Mouse (Mus musculus): ENCODE data around the gene Wdr77. TPM values are rescaled to one million over a fixed set of nuclear protein-coding genes. Genes with fewer than 3 reads are reported as not detected.
"Not testable (repeated sequence)": the region's sequence is repeated elsewhere in the genome, so short reads cannot be mapped to it uniquely, and the experiment has no call there.

Wdr77 gene
- total RNA-seq, 2 experiments from 2014 or later = 62.8 to 66.1 TPM

DNA sequence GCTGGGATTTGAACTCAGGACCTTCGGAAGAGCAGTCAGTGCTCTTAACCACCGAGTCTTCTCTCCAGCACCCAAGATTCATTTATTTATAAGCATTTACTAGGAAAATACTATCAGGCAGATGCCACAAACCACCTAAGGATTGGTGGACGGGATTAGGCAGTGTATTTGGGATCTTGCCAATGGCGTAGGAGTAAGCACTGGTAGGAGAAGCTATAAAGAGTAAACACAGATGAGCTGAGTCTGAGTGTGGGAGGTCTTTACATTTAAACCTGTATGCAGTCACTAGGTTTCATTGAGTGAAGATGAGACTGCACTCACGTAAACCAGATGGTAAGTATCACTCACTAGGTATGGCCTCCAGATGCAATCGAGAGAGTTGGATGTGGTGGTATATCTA lies 25.2 kb upstream of the Wdr77 start:
- DNase-seq (ENCODE audit: extremely low spot score in 1 of 2, low spot score in 2 of 2) = no peak
- intact Hi-C loops (cut with DNase I) = no loop called here

DNA sequence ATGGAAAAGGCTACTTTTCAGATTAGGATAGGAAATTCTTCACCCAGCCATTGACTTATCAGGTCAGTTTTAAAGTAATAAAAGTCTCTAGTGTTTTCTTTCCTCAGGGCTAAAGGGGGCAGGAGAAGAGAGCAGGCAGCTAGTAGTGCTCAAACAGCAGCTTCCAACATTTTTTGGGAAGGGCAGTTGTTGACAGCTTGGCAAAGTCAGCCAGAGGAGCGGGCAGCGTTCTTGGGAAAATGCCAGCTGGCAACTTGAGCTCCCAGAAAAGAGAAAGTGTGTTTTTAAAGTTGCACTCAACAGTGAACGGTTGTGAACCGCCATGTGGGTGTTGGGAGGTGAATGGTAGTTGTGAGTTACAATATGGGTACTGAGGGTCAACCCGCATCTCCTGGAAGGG lies 24.1 kb upstream of the Wdr77 start:
- intact Hi-C loops (cut with DNase I) = no loop called here
- DNase-seq (ENCODE audit: extremely low spot score in 1 of 2, low spot score in 2 of 2) = peak; percentile 27 to 59

DNA sequence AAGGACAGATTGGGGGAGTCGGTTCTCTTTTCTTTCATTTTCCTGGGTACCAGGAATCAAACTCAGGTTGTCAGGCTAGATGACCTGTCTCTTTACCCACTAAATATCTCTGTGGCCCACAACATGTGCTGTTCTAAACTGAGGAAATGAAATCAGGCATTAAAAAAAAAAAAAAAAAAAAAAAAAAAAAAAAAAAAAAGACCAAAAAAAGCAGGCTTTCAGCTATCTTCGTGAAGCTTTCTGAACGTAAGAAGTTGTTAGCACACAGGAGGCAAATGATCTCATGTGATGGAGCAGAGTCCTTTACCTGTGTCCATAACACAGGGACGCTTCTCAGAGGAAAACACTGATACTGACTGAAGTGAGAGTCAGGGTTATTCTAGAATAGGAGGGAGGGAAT lies 23.1 kb upstream of the Wdr77 start:
- intact Hi-C loops (cut with DNase I) = no loop called here

DNA sequence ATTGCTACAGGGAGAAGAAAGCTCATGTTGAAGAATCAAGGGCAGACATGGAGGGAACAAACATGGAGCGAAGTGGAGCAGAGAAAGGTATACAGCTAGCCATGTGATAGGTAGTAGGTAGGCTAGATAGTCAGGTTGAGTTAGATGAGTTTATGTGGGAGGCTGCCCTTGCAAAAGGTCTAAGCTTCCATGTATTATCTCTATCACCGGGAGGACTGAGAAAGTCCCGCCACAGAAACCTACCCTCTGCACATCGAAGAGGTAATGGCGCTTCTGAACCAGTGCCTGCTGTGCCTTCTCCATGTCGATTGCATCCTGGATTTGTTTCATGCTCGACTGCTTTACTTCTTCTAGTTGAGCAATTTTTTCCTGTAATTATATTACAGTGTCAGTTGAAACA lies 7.8 kb upstream of the Wdr77 start:
- intact Hi-C loops (cut with DNase I) = no loop called here
- no peak for DNase-seq (ENCODE audit: extremely low spot score in 1 of 2, low spot score in 2 of 2)

More for the DNA sequence above, 23.1 kb upstream of the Wdr77 start:
- DNase-seq (ENCODE audit: extremely low spot score in 1 of 2, low spot score in 2 of 2) = no peak

DNA sequence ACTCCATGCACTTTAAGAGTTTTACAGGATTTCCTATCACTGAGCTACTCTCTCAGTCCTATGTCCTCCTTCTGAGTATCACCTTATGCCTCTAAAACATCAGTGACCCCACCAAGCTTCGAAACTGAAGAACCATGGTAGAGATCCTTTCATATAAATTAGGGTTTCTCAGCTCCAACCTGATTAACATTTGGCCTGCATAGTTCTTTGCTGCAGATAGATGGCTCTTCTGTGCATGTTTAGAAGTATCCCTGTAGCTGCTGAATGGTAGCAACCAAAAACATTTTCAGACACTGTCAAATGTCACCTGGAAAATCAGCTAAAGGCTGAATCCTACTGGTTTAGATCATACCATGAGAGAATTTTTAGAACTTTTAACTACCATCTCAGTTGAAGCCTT lies 1.9 kb upstream of the Wdr77 start:
- intact Hi-C loops (cut with DNase I) = loop anchor here (5.0 kb wide), 1 partner anchor 270 kb away; the partner anchor contains the start of gene Ddx20
- DNase-seq (ENCODE audit: extremely low spot score in 1 of 2, low spot score in 2 of 2) = no peak

DNA sequence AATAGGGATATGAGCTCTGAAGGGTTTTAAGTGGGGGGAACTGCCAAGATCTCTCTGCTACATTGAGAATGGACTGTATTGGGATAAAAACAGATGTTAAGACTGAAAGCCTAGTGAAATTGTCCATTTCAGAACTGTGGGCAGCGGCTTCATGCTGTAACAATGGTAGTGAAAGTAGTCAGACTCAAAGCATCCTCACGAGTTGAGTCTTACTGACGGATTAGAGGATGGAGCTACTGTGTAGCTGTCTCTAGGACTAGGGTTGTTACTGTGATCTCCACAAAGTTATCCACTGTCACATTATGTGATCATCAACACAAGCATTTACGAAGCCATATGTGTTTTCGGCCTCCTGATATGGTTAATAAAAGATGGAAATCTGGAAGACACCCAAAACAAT lies 965 bp upstream of the Wdr77 start:
- no peak for DNase-seq (ENCODE audit: extremely low spot score in 1 of 2, low spot score in 2 of 2)
- intact Hi-C loops (cut with DNase I) = loop anchor here (5.0 kb wide), 1 partner anchor 271 kb away; the partner anchor contains the start of gene Ddx20

DNA sequence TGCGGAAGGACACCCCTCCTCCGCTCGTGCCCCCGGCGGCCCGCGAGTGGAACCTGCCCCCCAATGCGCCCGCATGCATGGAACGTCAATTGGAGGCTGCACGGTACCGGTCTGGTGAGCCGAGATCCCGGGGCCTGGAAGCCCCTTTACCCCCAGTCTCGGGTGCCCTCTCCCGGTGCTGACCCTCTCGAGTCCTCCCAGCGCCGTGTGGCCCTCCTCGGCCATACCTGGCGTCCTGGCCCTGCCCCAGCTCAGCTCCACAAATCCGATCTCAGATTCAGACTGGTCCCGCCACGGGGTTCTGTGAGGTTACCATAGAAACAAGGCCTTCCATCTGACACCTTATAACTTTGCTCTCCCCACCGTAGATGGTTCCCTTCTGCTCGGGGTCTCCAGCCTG lies 416 bp downstream of the Wdr77 start:
- intact Hi-C loops (cut with DNase I) = loop anchor here (5.0 kb wide), 1 partner anchor 272 kb away; the partner anchor contains the start of gene Ddx20
- DNase-seq (ENCODE audit: extremely low spot score in 1 of 2, low spot score in 2 of 2) = peak in 1 of 2 experiments; percentile 68

DNA sequence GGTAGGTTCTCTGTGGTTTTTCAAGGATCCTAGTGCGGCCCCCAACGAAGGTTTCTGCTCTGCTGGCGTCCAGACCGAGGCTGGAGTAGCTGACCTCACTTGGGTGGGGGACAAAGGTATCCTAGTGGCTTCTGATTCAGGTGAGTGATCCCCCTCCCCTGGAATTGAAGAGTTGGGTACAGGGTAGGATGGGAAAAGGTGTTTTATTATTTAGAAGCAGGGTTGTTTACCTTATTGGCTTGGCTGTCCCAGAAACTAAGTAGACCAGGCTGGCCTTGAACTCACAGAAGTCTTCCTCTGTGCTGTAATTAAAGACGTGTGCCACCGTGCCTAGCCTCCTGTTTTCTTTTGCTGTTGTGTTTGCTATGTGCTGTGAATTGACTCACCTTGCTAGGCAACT lies 830 bp downstream of the Wdr77 start, which contains the start of gene Atp5f1:
TSS of gene Atp5f1 (minus strand) at position 101 of the 400 bp plus-strand sequence.
- DNase-seq (ENCODE audit: extremely low spot score in 1 of 2, low spot score in 2 of 2) = no peak
- intact Hi-C loops (cut with DNase I) = loop anchor here (5.0 kb wide), 1 partner anchor 273 kb away; the partner anchor contains the start of gene Ddx20

DNA sequence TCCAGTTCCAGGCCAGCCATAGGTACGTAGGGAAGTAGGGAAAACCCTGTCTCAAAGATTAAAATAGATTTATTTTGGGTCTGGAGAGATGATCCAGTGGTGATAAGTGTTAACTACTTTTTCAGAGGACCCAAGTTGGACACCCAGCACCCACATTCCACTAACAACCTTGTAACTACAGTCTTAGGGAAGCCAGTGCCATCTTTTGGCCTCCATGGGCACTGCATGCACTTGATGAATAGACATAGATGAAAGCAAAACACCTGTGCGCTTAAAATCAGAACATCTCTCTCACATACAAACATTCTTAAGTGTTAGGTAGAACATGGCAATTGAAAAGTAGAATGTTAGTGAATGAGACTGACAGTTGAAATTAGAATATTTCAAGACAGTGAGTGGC lies 1.5 kb downstream of the Wdr77 start:
- no peak for DNase-seq (ENCODE audit: extremely low spot score in 1 of 2, low spot score in 2 of 2)
- intact Hi-C loops (cut with DNase I) = no loop called here

DNA sequence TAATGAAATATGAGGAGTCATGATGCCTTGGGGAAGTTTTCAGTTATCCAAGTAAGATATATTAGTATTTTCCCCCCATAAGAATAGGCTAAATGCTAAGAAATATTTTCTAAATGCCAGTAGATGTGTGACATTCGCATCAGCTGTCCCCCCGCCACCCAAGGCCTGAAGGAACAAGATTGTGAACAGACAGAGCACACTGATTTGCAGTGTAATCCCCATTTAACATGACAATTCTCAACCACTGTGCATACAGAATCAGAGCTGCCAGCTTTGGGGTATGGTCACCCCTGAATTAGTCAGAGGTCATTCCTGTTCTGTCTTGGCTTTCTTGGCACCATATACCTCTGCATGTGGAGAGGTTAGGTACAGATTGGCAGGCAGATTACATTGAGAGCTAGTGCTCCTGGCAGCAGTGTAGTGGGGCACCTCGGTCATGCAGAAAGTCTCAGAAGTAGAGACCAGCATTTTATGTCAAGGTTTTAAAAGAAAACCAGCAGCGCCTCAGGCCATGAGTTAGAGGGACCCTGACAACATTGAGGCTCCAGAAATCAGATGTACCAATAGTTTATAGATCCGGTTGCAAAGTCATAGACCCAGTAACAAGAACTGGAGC lies 12.8 kb downstream of the Wdr77 start:
- intact Hi-C loops (cut with DNase I) = no loop called here
- DNase-seq (ENCODE audit: extremely low spot score in 1 of 2, low spot score in 2 of 2) = no peak

DNA sequence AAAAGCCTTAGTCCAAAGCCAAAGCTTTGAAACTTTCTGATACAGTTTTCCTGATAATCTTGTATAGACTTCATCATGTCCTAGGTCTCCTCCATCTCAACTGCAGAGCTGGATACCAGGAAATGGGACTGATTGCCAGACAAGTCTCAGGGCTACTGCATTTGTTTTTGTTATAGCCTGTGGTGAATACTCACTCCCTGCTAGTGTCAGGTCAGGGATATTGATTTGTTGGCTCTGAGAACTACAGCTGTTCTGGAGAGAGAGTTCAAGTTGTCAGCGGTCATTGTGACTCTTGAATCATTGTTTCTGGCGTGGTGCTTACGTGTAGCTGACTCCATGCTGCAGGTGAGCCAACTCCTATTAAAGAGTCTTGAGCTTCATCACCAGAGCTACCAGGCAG lies 14.2 kb downstream of the Wdr77 start, which contains the start of gene Ovgp1:
TSS of gene Ovgp1 (plus strand) at position 301 of the 400 bp plus-strand sequence.
- no peak for DNase-seq (ENCODE audit: extremely low spot score in 1 of 2, low spot score in 2 of 2)
- intact Hi-C loops (cut with DNase I) = no loop called here

DNA sequence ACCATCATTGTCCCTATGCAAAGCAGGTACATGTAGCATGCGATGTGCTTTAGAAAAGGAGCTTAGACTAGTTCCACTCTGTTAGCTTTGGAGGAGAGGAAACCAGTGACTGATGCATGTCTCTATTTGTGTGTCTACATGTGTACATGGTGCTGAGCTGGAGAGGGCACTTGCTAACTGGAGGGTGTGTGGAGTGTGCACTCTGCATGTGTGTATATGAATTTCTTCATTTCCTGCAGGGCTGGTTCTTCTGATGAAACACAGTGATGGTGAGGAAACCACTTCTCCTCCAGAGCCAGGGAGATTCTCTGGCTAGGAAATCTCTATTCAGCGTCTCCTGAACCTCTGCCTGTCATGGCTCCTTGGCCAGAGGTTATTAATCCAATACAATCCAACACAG lies 15.0 kb downstream of the Wdr77 start:
- intact Hi-C loops (cut with DNase I) = no loop called here
- DNase-seq (ENCODE audit: extremely low spot score in 1 of 2, low spot score in 2 of 2) = no peak

DNA sequence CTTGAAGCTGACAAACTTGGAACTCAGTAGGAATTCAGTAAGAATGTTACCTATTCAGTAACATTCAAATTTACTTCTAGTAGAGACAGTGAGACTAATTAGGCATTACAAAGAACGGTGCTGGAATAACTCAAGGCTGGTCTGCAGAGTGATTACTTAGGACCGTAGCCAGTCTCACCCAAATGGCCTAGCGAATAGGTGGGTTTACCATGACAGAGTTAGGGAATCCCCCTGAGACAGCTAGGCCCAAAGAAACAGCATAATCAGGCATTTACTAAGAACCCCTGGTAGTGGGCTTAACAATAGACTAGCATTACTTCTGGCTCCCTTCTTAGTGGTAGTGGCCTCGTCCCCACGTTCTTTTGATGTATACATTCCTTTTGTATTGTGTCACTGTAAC lies 30.4 kb downstream of the Wdr77 start:
- intact Hi-C loops (cut with DNase I) = loop anchor here (5.0 to 10.0 kb wide), 2 partner anchors 458 to 885 kb away; no protein-coding TSS in a partner anchor
- DNase-seq (ENCODE audit: extremely low spot score in 1 of 2, low spot score in 2 of 2) = not testable (repeated sequence)

DNA sequence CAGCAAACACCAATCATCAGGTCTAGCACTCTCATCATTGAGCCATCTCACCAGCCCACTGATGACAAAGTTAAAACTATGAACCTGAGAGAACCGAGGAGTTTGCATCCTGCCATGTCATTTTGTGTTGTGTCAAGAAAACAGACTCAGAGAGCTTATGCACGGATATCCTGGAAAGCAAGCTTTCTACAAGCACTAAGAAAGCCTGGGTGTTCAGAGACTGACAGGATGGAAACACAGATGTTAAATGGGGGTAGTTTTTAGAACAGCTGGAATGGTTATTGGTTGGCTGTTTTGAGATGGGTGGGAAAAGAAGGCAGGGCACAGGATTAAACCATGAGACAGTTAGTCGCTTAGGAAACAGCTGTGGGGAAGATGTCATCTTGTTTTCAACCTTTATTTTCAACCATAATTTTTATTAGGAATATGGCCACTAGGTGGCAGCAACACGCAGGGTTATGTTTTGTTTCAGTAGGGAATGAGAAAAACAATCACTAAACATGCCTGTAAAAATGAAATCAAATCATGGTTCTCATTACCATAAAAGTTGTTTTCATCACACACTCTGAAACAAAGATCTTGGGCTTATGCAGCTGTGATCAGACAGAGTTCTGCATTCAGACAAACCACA lies 32.6 kb downstream of the Wdr77 start:
- peak in 1 of 2 experiments; percentile 38 for DNase-seq (ENCODE audit: extremely low spot score in 1 of 2, low spot score in 2 of 2)
- intact Hi-C loops (cut with DNase I) = loop anchor here (5.0 to 10.0 kb wide), 2 partner anchors 456 to 883 kb away; no protein-coding TSS in a partner anchor

DNA sequence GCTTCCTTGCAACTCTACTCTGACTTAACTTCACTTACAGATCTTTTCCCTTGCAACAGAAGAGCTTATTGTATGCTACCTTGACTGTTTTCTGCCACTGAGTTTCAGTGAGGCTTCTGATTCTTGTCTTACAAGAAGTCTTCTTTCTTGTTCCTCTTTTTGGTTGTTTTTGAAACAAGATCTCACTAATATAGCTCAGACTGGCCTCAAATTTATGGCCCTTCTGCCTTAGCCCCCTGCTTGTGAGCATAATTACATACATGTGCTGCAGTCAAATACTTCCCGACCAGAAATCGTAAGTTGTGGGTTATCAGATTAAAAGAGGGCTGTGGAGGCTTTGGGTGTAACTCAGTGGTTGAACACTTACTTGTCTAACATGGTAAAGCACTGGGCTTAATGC lies 35.6 kb downstream of the Wdr77 start:
- intact Hi-C loops (cut with DNase I) = loop anchor here (5.0 to 10.0 kb wide), 2 partner anchors 453 to 880 kb away; no protein-coding TSS in a partner anchor
- no peak for DNase-seq (ENCODE audit: extremely low spot score in 1 of 2, low spot score in 2 of 2)

DNA sequence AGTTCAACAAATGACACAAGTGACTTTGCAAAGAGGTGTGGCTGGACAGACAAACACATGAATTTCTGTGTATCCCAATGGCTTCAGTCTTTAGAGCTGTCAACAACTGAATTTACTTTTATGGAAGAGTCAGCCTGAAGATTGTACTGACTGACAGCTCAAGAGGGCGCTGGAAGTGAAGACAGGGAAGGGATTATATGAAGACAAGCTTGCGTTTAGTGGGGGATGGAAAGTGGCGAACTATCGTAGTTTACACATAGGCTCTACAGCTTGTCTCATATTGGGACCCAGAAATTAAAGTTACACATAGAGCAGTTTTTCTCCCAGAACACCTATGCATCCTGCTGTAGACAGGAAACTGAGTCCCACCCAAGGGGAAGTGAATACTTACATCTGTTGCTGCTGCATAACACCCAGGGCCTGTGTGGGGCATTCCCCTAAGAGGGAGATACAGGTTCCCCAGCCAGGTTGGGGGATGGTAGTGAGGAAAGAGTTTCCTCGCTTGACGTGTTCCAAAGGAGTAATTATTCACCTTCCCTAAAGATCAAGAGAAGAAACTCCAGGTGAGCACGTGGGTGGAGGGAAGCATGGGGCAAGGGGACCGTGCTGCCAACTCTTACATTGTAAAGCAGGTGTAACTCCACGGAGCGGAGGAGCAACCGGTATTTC lies 41.7 kb downstream of the Wdr77 start:
- DNase-seq (ENCODE audit: extremely low spot score in 1 of 2, low spot score in 2 of 2) = no peak
- intact Hi-C loops (cut with DNase I) = no loop called here

DNA sequence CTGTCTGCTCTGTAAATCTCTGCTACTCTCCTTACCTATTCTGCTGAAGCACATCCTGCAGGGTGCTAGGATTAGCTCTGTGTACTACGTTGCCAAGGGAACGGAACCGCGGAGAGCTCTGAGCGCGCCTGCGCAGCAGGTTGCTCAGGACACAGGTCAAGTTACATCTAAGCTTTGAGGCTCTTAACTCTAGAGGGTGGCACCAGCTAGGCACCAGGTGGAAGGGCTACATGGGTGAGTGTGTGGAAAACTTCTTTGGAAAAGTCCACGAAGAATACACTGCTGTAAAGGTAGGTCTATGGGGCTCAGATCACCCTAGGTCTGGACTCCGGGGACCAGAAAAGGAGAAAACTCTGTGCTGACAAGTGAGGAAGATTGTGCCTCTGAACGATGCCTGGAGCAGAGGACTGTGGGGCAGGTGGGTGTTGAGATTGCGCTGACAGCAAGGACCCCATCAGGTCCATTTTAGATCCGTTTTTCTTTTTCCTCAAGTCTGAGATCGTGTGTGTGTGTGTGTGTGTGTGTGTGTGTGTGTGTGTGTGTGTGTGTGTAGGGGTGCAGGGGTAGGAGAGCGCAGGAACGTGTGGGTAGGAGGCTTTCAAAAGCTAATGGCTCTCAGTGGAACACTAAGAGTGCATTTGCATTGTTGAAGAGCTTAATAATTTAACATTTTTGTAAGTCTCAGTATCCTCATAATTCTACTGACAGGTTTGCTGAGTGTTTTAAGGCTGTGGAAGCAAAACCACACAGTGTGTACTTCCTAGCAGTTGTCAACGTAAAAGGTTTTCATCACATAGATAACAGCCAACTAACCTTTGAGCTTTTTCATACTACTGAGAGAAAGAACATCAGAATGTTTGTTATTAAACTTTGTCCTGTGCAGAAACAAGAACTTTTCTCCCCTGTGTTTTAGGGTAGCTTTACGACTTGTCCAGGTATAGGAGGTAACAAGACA lies 42.5 kb downstream of the Wdr77 start:
- intact Hi-C loops (cut with DNase I) = no loop called here

DNA sequence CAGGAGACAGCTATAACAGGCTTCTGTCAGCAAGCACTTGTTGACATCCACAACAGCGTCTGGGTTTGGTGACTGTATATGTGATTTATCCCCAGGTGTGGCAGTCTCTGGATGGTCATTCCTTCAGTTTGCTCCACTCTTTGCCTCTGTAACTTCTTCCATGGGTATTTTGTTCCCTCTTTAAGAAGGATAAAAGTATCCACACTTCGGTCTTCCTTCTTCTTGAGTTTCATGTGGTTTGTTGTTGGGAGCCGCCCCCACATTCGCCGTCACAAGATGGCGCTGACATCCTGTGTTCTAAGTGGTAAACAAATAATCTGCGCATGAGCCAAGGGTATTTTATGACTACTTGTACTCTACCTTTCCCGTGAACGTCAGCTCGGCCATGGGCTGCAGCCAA lies 44.2 kb downstream of the Wdr77 start:
- DNase-seq (ENCODE audit: extremely low spot score in 1 of 2, low spot score in 2 of 2); intact Hi-C loops (cut with DNase I): not testable (repeated sequence)

More for the DNA sequence above, 42.5 kb downstream of the Wdr77 start:
- DNase-seq (ENCODE audit: extremely low spot score in 1 of 2, low spot score in 2 of 2) = peak; percentile 14 to 31
